Mouse (Mus musculus): ENCODE data around the gene Tent5a. TPM values are rescaled to one million over a fixed set of nuclear protein-coding genes. Genes with fewer than 3 reads are reported as not detected.
A peak's percentile ranks its signal among the peaks of the same experiment; 100 is the strongest.

Gene Tent5a
- polyA plus RNA-seq, 1 experiment, result 0.78 TPM

DNA sequence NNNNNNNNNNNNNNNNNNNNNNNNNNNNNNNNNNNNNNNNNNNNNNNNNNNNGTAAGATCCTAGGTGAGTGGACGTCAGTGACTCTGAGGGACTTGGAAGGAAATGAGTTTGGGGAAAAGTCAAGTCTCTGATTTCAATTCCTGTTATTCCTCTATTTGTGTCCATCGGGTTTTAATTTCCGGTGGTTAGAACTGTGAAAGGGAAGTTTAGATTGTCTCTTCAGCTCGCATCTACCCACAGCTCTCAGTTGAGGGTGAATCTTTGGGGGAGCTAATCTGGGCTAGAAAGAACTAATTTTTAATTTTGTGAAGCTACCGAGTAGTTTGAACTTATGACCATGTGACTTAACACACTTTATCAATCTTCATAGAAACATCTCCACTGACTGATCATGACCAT is 42.4 kb upstream of the Tent5a start:
- Histone ChIP-seq H3ac (ENCODE audit: control insufficient read depth, insufficient read length) (no peak overlapping the region), H3K4me3 (no peak overlapping the region), H3K4me2 (ENCODE audit: low read depth) (no peak overlapping the region)

DNA sequence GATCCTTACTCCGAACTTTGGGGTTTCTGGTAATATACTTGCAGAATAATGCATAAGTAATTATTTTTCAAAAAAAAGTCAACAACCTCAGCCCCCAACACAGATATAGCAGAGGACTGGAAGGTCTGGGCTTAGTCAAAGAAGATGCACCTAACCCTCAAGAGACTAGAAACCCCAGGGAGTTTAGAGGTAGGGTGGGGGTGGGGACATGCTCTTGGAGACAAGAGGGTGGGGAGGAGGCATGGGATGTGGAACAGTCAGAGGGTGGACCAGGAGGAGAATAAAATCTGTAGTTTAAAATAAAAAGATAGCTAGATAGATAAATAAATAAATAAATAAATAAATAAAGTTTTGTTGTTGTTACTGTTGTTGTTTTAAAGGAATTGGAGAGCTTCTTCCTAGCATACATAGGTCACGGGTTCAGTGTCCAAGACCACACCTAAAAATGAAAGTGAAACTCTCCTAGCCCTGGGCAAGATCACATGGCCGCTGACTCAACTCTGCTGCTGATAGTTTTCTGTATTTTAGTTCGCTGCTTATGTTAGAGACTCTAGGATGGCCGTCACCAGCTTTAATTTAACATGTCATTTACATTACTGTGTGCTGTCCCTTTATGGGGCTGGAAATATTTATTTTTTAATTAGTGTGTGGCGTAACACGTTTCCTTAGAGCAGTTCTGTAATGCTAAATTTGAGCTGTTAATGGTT is 30.2 kb upstream of the Tent5a start:
- TF ChIP-seq USF1 (IDR thresholded peaks at IDR 0.05; ENCODE audit: low read depth) (peak; percentile 78), CEBPB (IDR thresholded peaks at IDR 0.05; ENCODE audit: insufficient read depth, poor library complexity, severe bottlenecking) (no peak)
- peak overlapping the region; percentile 34 for H3K4me2 ChIP-seq (ENCODE audit: low read depth)
- no peak overlapping the region for H3ac ChIP-seq (ENCODE audit: control insufficient read depth, insufficient read length)
- H3K27me3 ChIP-seq (ENCODE audit: control insufficient read depth, insufficient read depth, insufficient read length), result no peaks in the 10 kb centered on the region
- H3K36me3 ChIP-seq (ENCODE audit: control insufficient read depth, insufficient read depth), result no peaks in the 10 kb centered on the region
- H3K4me3 ChIP-seq, result no peak overlapping the region
- H3K79me2 ChIP-seq (ENCODE audit: control insufficient read depth, insufficient read depth), result no peaks in the 10 kb centered on the region

More for the DNA sequence above, 42.4 kb upstream of the Tent5a start:
- Histone ChIP-seq H3K27me3 (ENCODE audit: control insufficient read depth, insufficient read depth, insufficient read length) (no peaks in the 10 kb centered on the region), H3K36me3 (ENCODE audit: control insufficient read depth, insufficient read depth) (no peaks in the 10 kb centered on the region), H3K79me2 (ENCODE audit: control insufficient read depth, insufficient read depth) (no peaks in the 10 kb centered on the region)
- TF ChIP-seq MYOD1 (IDR thresholded peaks at IDR 0.05; ENCODE audit: control insufficient read depth in 1 of 3, insufficient read length in 2 of 3, low read depth in 2 of 3) (no peak), TCF12 (IDR thresholded peaks at IDR 0.05; ENCODE audit: insufficient read depth, poor library complexity, severe bottlenecking) (no peak), CEBPB (IDR thresholded peaks at IDR 0.05; ENCODE audit: insufficient read depth, poor library complexity, severe bottlenecking) (no peak), TCF3 (IDR thresholded peaks at IDR 0.05; ENCODE audit: insufficient read length, low read depth) (no peak), POLR2AphosphoS2 (IDR thresholded peaks at IDR 0.05; ENCODE audit: insufficient read length, low read depth) (no peak), POLR2A (IDR thresholded peaks at IDR 0.05; ENCODE audit: insufficient read length, low read depth) (no peak), REST (IDR thresholded peaks at IDR 0.05; ENCODE audit: insufficient read depth, insufficient read length) (no peak), MYOG (IDR thresholded peaks at IDR 0.05; ENCODE audit: control insufficient read depth in 1 of 3, insufficient read depth in 1 of 3, insufficient read length in 2 of 3, low read depth in 2 of 3) (no peak), USF1 (IDR thresholded peaks at IDR 0.05; ENCODE audit: low read depth) (no peak), SRF (IDR thresholded peaks at IDR 0.05; ENCODE audit: control insufficient read depth, insufficient read length, low read depth) (no peak), MAX (IDR thresholded peaks at IDR 0.05; ENCODE audit: low read depth) (no peak), E2F4 (IDR thresholded peaks at IDR 0.05; ENCODE audit: insufficient read depth) (no peak)

DNA sequence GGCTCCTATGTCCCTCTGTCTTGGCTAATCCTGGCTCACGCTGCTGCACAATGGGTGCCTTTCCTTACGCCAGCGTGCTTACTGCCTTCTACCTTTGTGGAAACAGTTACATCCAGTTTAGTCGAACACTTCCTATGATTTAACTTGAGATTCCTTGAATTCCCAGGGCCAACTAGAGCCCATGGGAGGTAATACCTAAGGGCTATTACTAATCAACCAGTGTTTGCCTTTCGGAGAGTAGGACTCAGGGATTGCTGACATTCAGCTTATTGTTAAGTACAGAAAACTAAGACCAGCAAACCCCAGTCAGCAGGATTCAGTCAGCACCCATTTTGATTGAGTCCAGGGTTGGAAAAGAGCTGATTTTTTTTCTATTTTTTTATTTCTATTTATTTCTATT is 28.4 kb upstream of the Tent5a start:
- no peaks in the 10 kb centered on the region for H3K79me2 ChIP-seq (ENCODE audit: control insufficient read depth, insufficient read depth)
- TF ChIP-seq TCF3 (IDR thresholded peaks at IDR 0.05; ENCODE audit: insufficient read length, low read depth), result no peak
- no peak for TF ChIP-seq USF1 (IDR thresholded peaks at IDR 0.05; ENCODE audit: low read depth)
- TF ChIP-seq SRF (IDR thresholded peaks at IDR 0.05; ENCODE audit: control insufficient read depth, insufficient read length, low read depth), result no peak
- no peak for TF ChIP-seq REST (IDR thresholded peaks at IDR 0.05; ENCODE audit: insufficient read depth, insufficient read length)
- TF ChIP-seq MYOD1 (IDR thresholded peaks at IDR 0.05; ENCODE audit: control insufficient read depth in 1 of 3, insufficient read length in 2 of 3, low read depth in 2 of 3), result no peak
- no peak for TF ChIP-seq CEBPB (IDR thresholded peaks at IDR 0.05; ENCODE audit: insufficient read depth, poor library complexity, severe bottlenecking)
- TF ChIP-seq POLR2A (IDR thresholded peaks at IDR 0.05; ENCODE audit: insufficient read length, low read depth), result no peak
- no peak for TF ChIP-seq POLR2AphosphoS2 (IDR thresholded peaks at IDR 0.05; ENCODE audit: insufficient read length, low read depth)
- no peak for TF ChIP-seq MAX (IDR thresholded peaks at IDR 0.05; ENCODE audit: low read depth)
- TF ChIP-seq E2F4 (IDR thresholded peaks at IDR 0.05; ENCODE audit: insufficient read depth), result no peak
- TF ChIP-seq MYOG (IDR thresholded peaks at IDR 0.05; ENCODE audit: control insufficient read depth in 1 of 3, insufficient read depth in 1 of 3, insufficient read length in 2 of 3, low read depth in 2 of 3), result no peak
- no peak for TF ChIP-seq TCF12 (IDR thresholded peaks at IDR 0.05; ENCODE audit: insufficient read depth, poor library complexity, severe bottlenecking)
- H3K4me2 ChIP-seq (ENCODE audit: low read depth), result no peak overlapping the region

DNA sequence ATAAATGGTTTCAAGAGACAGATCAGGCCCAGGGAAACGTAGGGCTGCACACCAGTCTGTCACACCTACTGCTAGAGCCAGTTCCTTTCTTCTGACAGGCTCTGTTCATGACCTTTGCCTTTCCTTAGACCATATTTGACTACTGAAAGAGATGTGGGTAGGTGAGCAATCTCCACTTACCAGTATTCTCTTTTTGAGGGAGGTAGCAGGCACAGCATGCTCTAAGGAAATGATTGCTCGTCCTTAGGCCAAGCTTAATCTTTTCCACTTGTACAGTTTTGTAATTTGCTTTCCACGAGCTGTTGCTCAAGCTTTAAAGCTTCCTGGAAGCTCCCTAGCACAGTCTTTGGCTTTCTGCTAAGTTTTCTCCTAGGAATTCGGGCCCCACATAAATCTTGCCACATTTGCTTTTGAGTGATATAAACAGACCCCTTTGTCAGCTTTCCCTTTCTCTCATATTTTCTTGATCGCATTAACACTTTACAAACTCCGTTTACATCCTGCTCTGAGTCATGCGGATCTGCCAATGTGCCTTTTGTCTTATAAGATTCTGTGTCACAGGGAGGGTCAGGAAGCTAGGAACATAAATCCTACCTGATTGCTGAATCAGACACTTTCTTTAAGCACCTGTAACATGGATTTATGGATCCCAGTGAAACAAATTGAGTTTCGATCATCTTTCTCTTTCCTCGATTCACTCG is 20.8 kb upstream of the Tent5a start:
- no peak overlapping the region for H3K4me3 ChIP-seq
- no peak for TF ChIP-seq E2F4 (IDR thresholded peaks at IDR 0.05; ENCODE audit: insufficient read depth)
- TF ChIP-seq MYOG (IDR thresholded peaks at IDR 0.05; ENCODE audit: control insufficient read depth in 1 of 3, insufficient read depth in 1 of 3, insufficient read length in 2 of 3, low read depth in 2 of 3), result no peak
- TF ChIP-seq MYOD1 (IDR thresholded peaks at IDR 0.05; ENCODE audit: control insufficient read depth in 1 of 3, insufficient read length in 2 of 3, low read depth in 2 of 3), result no peak
- no peak for TF ChIP-seq USF1 (IDR thresholded peaks at IDR 0.05; ENCODE audit: low read depth)
- no peak for TF ChIP-seq TCF3 (IDR thresholded peaks at IDR 0.05; ENCODE audit: insufficient read length, low read depth)
- TF ChIP-seq POLR2A (IDR thresholded peaks at IDR 0.05; ENCODE audit: insufficient read length, low read depth), result no peak
- no peak for TF ChIP-seq CEBPB (IDR thresholded peaks at IDR 0.05; ENCODE audit: insufficient read depth, poor library complexity, severe bottlenecking)
- no peak for TF ChIP-seq SRF (IDR thresholded peaks at IDR 0.05; ENCODE audit: control insufficient read depth, insufficient read length, low read depth)
- H3K4me2 ChIP-seq (ENCODE audit: low read depth), result no peak overlapping the region
- no peaks in the 10 kb centered on the region for H3K79me2 ChIP-seq (ENCODE audit: control insufficient read depth, insufficient read depth)
- H3K27me3 ChIP-seq (ENCODE audit: control insufficient read depth, insufficient read depth, insufficient read length), result no peaks in the 10 kb centered on the region
- H3K36me3 ChIP-seq (ENCODE audit: control insufficient read depth, insufficient read depth), result no peaks in the 10 kb centered on the region
- no peak overlapping the region for H3ac ChIP-seq (ENCODE audit: control insufficient read depth, insufficient read length)

More for the DNA sequence above, 28.4 kb upstream of the Tent5a start:
- Histone ChIP-seq H3K4me3 (no peak overlapping the region), H3K27me3 (ENCODE audit: control insufficient read depth, insufficient read depth, insufficient read length) (no peaks in the 10 kb centered on the region), H3ac (ENCODE audit: control insufficient read depth, insufficient read length) (no peak overlapping the region), H3K36me3 (ENCODE audit: control insufficient read depth, insufficient read depth) (no peaks in the 10 kb centered on the region)

Data from myocyte (in vitro differentiated cells).